Mouse (Mus musculus) CD4-positive, CD25-positive, alpha-beta regulatory T cell, adult 4 months (primary cell): ENCODE results near the gene Eif2ak3. TPM values are rescaled to one million over a fixed set of nuclear protein-coding genes. Genes with fewer than 3 reads are reported as not detected.
"Not testable (repeated sequence)": the region's sequence is repeated elsewhere in the genome, so short reads cannot be mapped to it uniquely, and the experiment has no call there.

Experiments used
- ATAC-seq: one replicate; pipeline ENCODE4 v1.8.0; 2017
- polyA plus RNA-seq, 2 experiments: library from polyadenylated mRNA; unstranded; fragments of 100-300 nt; shearing (Covaris generic); gene quantifications; one replicate each; pipeline ENCODE4 v1.2.1; 2017

The Eif2ak3 gene
- polyA plus RNA-seq, result 1 to 10 TPM; 2.2 to 3.6 TPM

- ATAC-seq, result peak; percentile 86
These were observed at the start of gene Eif2ak3 for GRCm38 (mm10) chr6:70844002-70844804. Gene Eif2ak3, plus strand, starts transcription at chr6:70844515.

GRCm38 (mm10) chr6:70796940-70797339, 47.4 kb upstream of the Eif2ak3 start:
- no peak for ATAC-seq

- ATAC-seq, result peak; percentile 97
These were observed 46.6 kb upstream of the Eif2ak3 start for GRCm38 (mm10) chr6:70797581-70798251.

GRCm38 (mm10) chr6:70804632-70805031, 39.7 kb upstream of the Eif2ak3 start:
- ATAC-seq, result peak; percentile 69

GRCm38 (mm10) chr6:70805267-70805666, 39.0 kb upstream of the Eif2ak3 start:
- peak; percentile 70 for ATAC-seq

- ATAC-seq, result peak; percentile 81
These were observed 38.3 kb upstream of the Eif2ak3 start for GRCm38 (mm10) chr6:70805820-70806513.

GRCm38 (mm10) chr6:70806514-70806912, 37.8 kb upstream of the Eif2ak3 start:
- no peak for ATAC-seq

GRCm38 (mm10) chr6:70810524-70810923, 33.8 kb upstream of the Eif2ak3 start:
- no peak for ATAC-seq

GRCm38 (mm10) chr6:70811557-70812525, 32.5 kb upstream of the Eif2ak3 start:
- peak; percentile 89 for ATAC-seq

- ATAC-seq, result no peak
These were observed 31.8 kb upstream of the Eif2ak3 start for GRCm38 (mm10) chr6:70812526-70812895.

- peak; percentile 66 for ATAC-seq
These were observed 30.2 kb upstream of the Eif2ak3 start for GRCm38 (mm10) chr6:70813921-70814628.

- no peak for ATAC-seq
These were observed 29.7 kb upstream of the Eif2ak3 start for GRCm38 (mm10) chr6:70814629-70814950.

- ATAC-seq, result no peak
These were observed 28.8 kb upstream of the Eif2ak3 start for GRCm38 (mm10) chr6:70815471-70815870.

GRCm38 (mm10) chr6:70821566-70821965, 22.7 kb upstream of the Eif2ak3 start:
- ATAC-seq, result no peak

- ATAC-seq, result no peak
These were observed 21.9 kb upstream of the Eif2ak3 start for GRCm38 (mm10) chr6:70822386-70822910.

GRCm38 (mm10) chr6:70823277-70823676, 21.0 kb upstream of the Eif2ak3 start:
- not testable (repeated sequence) for ATAC-seq

GRCm38 (mm10) chr6:70824085-70824986, 20.0 kb upstream of the Eif2ak3 start:
- peak; percentile 71 for ATAC-seq

GRCm38 (mm10) chr6:70824987-70825337, 19.4 kb upstream of the Eif2ak3 start:
- peak; percentile 88 for ATAC-seq

GRCm38 (mm10) chr6:70829451-70829850, 14.9 kb upstream of the Eif2ak3 start:
- ATAC-seq, result no peak

- ATAC-seq, result peak; percentile 14
These were observed 13.8 kb upstream of the Eif2ak3 start for GRCm38 (mm10) chr6:70830552-70830951.
